Mouse (Mus musculus): ENCODE measurements at regions not wholly inside any gene's neighbourhood (a gene's known extent, or its start where the extent isn't known, plus 50 kb on each side); places are given as distances from the start of the nearest gene placed in this dataset.

GRCm38 (mm10) chrX:4688291-4688690, 112.0 kb upstream of the Btbd35f4 start:
- peak; percentile 3 for DNase-seq

Measured in right cerebral cortex, postnatal 14 days (tissue).